Mouse (Mus musculus): ENCODE results near the gene St5. TPM values are rescaled to one million over a fixed set of nuclear protein-coding genes. Genes with fewer than 3 reads are reported as not detected.

Gene St5
- total and polyA plus RNA-seq, 2 experiments from 2014 or later = 12.3 to 18.0 TPM

DNA sequence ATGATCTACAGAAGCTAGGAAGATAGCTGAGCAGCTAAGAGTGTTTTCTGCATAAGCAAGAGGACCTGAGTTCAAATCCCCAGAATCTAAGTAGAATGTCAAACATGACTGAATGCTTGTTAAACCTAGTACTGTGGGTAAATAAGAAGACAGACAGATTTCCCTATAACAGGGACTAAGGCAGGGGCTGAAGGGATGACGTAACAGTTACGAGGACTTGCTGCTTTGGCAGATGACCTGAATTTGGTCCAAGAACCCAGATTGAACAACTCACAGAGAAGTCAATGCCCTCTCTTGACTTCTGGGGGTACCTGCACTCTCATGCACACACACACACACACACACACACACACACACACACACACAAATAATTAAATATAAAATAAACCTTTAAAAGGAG lies 93.1 kb downstream of the St5 start:
- H3K9ac ChIP-seq = no peak overlapping the region
- no peak for ATAC-seq
- no peak overlapping the region for H3K4me3 ChIP-seq (ENCODE audit: low read depth, low read length)
- no peak for DNase-seq
- H3K9me3 ChIP-seq (ENCODE audit: low read length) = no peaks in the 10 kb centered on the region
- H3K36me3 ChIP-seq (ENCODE audit: insufficient read depth) = no peaks in the 10 kb centered on the region
- no peak overlapping the region for H3K27ac ChIP-seq (ENCODE audit: low read depth, low read length)
- H3K4me2 ChIP-seq (ENCODE audit: low read depth) = no peak overlapping the region
- no peaks in the 10 kb centered on the region for H3K27me3 ChIP-seq (ENCODE audit: insufficient read depth, low read length)
- H3K4me1 ChIP-seq (ENCODE audit: insufficient read depth) = peaks cover 9% of the 10 kb centered on the region; the same call in 1 of the 2 replicates
- 81% methylated on average over 2 of the region's 2 CpGs for WGBS
- TF ChIP-seq CTCF (IDR thresholded peaks at IDR 0.05; ENCODE audit: low read depth) = no peak

DNA sequence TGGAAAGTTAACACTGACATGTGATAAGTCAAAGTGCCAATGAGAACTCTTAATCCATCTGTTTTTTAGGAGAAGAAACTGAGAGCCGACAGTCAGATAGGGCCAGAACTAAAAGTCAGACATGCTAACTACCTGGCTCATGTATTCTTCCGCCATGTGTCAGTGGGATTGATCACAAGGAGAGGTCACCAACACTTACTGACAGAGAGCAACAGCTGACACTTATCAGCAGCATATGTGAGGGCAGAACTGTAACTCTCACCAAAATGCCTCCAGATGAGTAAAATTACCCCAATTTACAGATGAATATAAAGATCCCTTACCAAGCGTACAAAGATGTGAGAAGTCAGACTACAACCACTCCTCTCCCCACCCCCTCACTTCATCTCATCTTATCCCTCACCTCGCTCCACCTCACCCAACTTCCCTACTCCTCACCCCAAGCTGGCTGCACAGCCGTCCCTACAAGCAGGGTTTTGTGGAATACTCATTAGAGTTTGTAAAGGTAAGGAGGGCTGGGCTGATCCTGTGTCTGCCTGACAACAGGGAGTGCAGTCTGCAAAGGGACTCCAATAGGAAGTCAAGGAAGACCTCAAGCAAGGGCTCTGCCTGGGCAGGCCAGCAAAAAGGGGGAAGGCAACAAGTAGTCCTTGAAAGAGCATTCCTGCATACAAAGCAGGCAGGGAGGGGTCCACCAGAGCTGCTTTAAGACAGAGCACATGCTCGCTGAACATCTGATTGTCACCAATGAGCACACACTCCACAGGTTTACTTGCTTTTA lies 93.7 kb downstream of the St5 start:
- H3K9ac ChIP-seq = no peak overlapping the region
- 57% methylated on average over 6 of the region's 6 CpGs for WGBS
- H3K36me3 ChIP-seq (ENCODE audit: insufficient read depth) = no peaks in the 10 kb centered on the region
- DNase-seq = no peak
- ATAC-seq = no peak
- no peak for TF ChIP-seq CTCF (IDR thresholded peaks at IDR 0.05; ENCODE audit: low read depth)
- H3K27me3 ChIP-seq (ENCODE audit: insufficient read depth, low read length) = no peaks in the 10 kb centered on the region
- no peak overlapping the region for H3K4me2 ChIP-seq (ENCODE audit: low read depth)
- H3K4me1 ChIP-seq (ENCODE audit: insufficient read depth) = peaks cover 9% of the 10 kb centered on the region; the same call in 1 of the 2 replicates
- no peaks in the 10 kb centered on the region for H3K9me3 ChIP-seq (ENCODE audit: low read length)
- no peak overlapping the region for H3K27ac ChIP-seq (ENCODE audit: low read depth, low read length)
- no peak overlapping the region for H3K4me3 ChIP-seq (ENCODE audit: low read depth, low read length)

DNA sequence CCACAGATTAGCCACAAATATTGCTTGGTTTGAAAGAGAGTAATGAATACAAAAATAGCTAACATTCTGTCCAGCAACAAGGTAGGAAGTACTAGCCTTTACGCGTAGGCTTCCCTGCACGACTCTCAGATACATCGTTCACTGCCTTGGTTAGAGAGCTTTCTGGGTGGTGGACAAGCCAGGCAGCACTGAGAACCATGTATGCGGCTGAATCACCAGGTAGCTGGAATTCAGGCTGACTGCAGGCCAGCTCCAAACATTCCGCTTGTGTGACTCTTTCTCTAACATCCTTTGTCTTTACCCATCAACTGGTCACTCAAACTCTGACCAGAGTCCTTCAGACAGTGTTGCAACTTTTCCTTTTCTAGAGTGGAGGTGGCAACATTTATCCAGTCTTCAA lies 94.6 kb downstream of the St5 start:
- no peak for ATAC-seq
- no peaks in the 10 kb centered on the region for H3K9me3 ChIP-seq (ENCODE audit: low read length)
- 90% methylated on average over 6 of the region's 6 CpGs for WGBS
- H3K4me2 ChIP-seq (ENCODE audit: low read depth) = no peak overlapping the region
- TF ChIP-seq CTCF (IDR thresholded peaks at IDR 0.05; ENCODE audit: low read depth) = no peak
- no peak for DNase-seq
- no peak overlapping the region for H3K9ac ChIP-seq
- no peaks in the 10 kb centered on the region for H3K27me3 ChIP-seq (ENCODE audit: insufficient read depth, low read length)
- H3K36me3 ChIP-seq (ENCODE audit: insufficient read depth) = no peaks in the 10 kb centered on the region
- no peak overlapping the region for H3K27ac ChIP-seq (ENCODE audit: low read depth, low read length)
- peaks cover 9% of the 10 kb centered on the region; the same call in 1 of the 2 replicates for H3K4me1 ChIP-seq (ENCODE audit: insufficient read depth)
- H3K4me3 ChIP-seq (ENCODE audit: low read depth, low read length) = no peak overlapping the region

DNA sequence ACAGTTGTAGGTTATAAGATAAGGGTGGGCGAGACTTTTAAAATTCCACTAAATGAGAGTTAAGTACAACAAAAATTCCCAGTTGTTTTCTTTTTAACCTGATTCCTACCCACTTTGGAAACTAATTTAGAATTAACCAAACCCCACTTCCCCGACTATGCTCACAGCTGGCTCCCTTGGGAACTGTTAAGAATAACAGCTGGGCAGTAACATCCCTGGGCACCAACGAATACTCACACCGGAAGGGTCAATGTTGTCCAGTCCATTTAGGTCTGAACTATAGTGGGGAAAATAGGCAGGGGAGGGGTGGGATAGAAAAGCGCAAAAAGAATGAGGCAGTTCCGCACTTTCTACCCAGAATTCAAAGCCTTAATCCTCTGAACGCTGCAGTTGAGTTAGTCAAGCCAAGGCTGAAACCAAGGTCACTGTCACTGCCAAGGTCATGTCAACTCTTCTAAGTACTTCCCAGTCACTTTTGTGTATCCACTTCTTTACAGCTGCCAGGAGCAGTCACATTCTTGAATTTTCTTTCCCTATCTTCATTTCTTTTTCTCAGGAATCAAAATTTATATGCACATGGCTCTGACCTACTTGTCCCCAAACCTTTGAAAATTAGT lies 96.3 kb downstream of the St5 start:
- H3K9ac ChIP-seq = no peak overlapping the region
- TF ChIP-seq CTCF (IDR thresholded peaks at IDR 0.05; ENCODE audit: low read depth) = no peak
- H3K27ac ChIP-seq (ENCODE audit: low read depth, low read length) = no peak overlapping the region
- no peak overlapping the region for H3K4me3 ChIP-seq (ENCODE audit: low read depth, low read length)
- peaks cover 4% of the 10 kb centered on the region; the same call in 1 of the 2 replicates for H3K4me1 ChIP-seq (ENCODE audit: insufficient read depth)
- no peaks in the 10 kb centered on the region for H3K36me3 ChIP-seq (ENCODE audit: insufficient read depth)
- no peak overlapping the region for H3K4me2 ChIP-seq (ENCODE audit: low read depth)
- H3K9me3 ChIP-seq (ENCODE audit: low read length) = no peaks in the 10 kb centered on the region
- WGBS = 78% methylated on average over 7 of the region's 7 CpGs
- ATAC-seq (no peak), DNase-seq (no peak)
- no peaks in the 10 kb centered on the region for H3K27me3 ChIP-seq (ENCODE audit: insufficient read depth, low read length)

DNA sequence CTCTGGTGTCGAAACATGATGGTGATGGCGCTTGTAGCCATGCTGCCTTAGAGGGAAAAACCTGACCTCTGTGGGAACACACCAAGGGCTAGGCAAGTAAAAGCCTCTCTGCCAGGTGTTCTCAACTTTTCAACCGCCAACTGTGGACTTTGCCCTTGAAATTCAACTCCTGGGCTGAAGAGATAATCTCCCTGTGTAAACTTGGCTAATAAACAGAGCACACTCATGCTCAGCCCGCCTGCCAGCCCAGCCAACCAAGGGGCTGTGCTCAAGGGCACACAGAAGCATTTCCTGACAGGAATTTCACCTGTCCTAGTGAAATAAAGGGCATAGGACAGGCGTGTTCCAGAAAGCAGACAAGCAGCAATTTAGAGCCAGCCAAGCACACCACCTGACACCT lies 100.8 kb downstream of the St5 start:
- Histone ChIP-seq H3K9me3 (ENCODE audit: low read length) (no peaks in the 10 kb centered on the region), H3K9ac (no peak overlapping the region), H3K27me3 (ENCODE audit: insufficient read depth, low read length) (no peaks in the 10 kb centered on the region), H3K4me3 (ENCODE audit: low read depth, low read length) (no peak overlapping the region), H3K36me3 (ENCODE audit: insufficient read depth) (no peaks in the 10 kb centered on the region), H3K4me2 (ENCODE audit: low read depth) (no peak overlapping the region), H3K4me1 (ENCODE audit: insufficient read depth) (no peaks in the 10 kb centered on the region), H3K27ac (ENCODE audit: low read depth, low read length) (no peak overlapping the region)
- ATAC-seq (no peak), DNase-seq (no peak)
- no peak for TF ChIP-seq CTCF (IDR thresholded peaks at IDR 0.05; ENCODE audit: low read depth)
- WGBS = 82% methylated on average over 5 of the region's 5 CpGs

DNA sequence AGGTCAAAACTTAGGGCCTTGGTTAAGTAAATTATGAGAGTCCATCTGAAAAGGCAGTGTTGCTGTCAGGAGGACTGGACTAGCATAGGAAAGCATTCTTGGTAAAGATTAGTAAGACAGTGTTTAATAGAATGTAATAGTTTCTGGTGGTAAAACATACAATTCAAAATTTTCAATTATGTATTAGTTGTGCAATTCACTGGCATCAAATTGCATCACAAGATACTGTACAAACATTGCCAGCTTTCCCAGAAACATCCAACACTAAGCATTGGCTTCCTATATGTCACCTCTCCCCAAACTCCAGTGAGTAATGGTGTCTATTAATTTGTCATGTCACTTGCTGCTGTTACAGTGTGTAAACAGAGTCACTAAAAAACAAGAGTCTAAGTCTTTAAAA lies 101.4 kb downstream of the St5 start:
- Histone ChIP-seq H3K36me3 (ENCODE audit: insufficient read depth) (no peaks in the 10 kb centered on the region), H3K9me3 (ENCODE audit: low read length) (no peaks in the 10 kb centered on the region), H3K27me3 (ENCODE audit: insufficient read depth, low read length) (no peaks in the 10 kb centered on the region), H3K4me3 (ENCODE audit: low read depth, low read length) (no peak overlapping the region), H3K4me1 (ENCODE audit: insufficient read depth) (no peaks in the 10 kb centered on the region), H3K4me2 (ENCODE audit: low read depth) (no peak overlapping the region), H3K27ac (ENCODE audit: low read depth, low read length) (no peak overlapping the region), H3K9ac (no peak overlapping the region)
- no peak for TF ChIP-seq CTCF (IDR thresholded peaks at IDR 0.05; ENCODE audit: low read depth)
- ATAC-seq (no peak), DNase-seq (no peak)

DNA sequence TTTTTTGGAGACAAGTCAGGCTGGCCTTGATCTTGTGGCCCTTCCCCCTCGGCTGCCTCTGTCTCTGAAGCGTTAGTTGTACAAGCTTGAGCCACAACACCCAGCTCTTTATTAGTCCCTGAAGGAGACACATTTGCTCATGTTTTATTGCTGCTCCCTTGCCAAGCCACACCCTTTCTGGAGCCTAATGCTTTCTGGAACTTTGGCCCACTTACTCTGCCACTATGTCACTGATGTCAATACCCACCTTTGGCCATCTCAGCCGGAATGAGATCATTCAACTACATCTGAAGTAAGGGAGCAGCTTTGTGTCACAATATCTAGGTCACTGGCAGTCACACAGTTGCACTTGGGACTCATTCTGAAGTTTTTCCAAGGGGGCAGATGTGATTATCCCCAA lies 102.7 kb downstream of the St5 start:
- no peak for DNase-seq
- no peak overlapping the region for H3K9ac ChIP-seq
- 56% methylated on average over 3 of the region's 3 CpGs for WGBS
- H3K36me3 ChIP-seq (ENCODE audit: insufficient read depth) = no peaks in the 10 kb centered on the region
- H3K9me3 ChIP-seq (ENCODE audit: low read length) = no peaks in the 10 kb centered on the region
- ATAC-seq = no peak
- no peaks in the 10 kb centered on the region for H3K4me1 ChIP-seq (ENCODE audit: insufficient read depth)
- no peak overlapping the region for H3K4me3 ChIP-seq (ENCODE audit: low read depth, low read length)
- no peak overlapping the region for H3K27ac ChIP-seq (ENCODE audit: low read depth, low read length)
- H3K27me3 ChIP-seq (ENCODE audit: insufficient read depth, low read length) = no peaks in the 10 kb centered on the region
- no peak for TF ChIP-seq CTCF (IDR thresholded peaks at IDR 0.05; ENCODE audit: low read depth)
- no peak overlapping the region for H3K4me2 ChIP-seq (ENCODE audit: low read depth)

All from forebrain, postnatal 0 days (tissue).